ENCODE assay signal across 8 mouse cellular contexts in genomic region chr7:130319799-130320556, GRCm38 (mm10).
DNase-seq lines count a peak whose midpoint lies in the region; ATAC-seq lines count a peak whose summit lies in the region.

No protein-coding gene starts in this region.

- peak; percentile 94 for ATAC-seq in hindbrain, embryonic 16.5 days
- 0 out of 2 replicates have a peak, but pooled peaks have one; percentile 49 for ATAC-seq in limb, embryonic 15.5 days (ENCODE audit: insufficient number of reproducible peaks, low FRiP score, low TSS enrichment, low read depth)

- H3K27ac ChIP-seq in hindbrain, embryonic 16.5 days (ENCODE audit: low read depth, low read length) = peak overlapping the region; percentile 62
- peak overlapping the region; percentile 76 for H3K27ac ChIP-seq in limb, embryonic 15.5 days

- intact Hi-C loops in gastrocnemius, postnatal 14 days (cut with DNase I; ENCODE audit: low total_unique reads) = no loop called here

- 32% methylated on average over 8 of the region's 8 CpGs for WGBS in hindbrain, embryonic 16.5 days
- WGBS in limb, embryonic 15.5 days = 36% methylated on average over 8 of the region's 8 CpGs

- no peaks in the 10 kb centered on the region for H3K9me3 ChIP-seq in hindbrain, embryonic 16.5 days (ENCODE audit: control insufficient read depth, low read length)
- H3K9me3 ChIP-seq in limb, embryonic 15.5 days = no peaks in the 10 kb centered on the region

- no peaks in the 10 kb centered on the region for H3K27me3 ChIP-seq in hindbrain, embryonic 16.5 days (replicated peaks; ENCODE audit: control insufficient read depth, insufficient read depth, low read length)
- no peaks in the 10 kb centered on the region for H3K27me3 ChIP-seq in limb, embryonic 15.5 days

- peak; percentile 57 for DNase-seq in embryo, embryonic 11 days
- no peak for DNase-seq in embryo, embryonic 9.5 days (ENCODE audit: extremely low spot score)
- peak; percentile 74 for DNase-seq in cerebellum, postnatal 36 days
- peak; percentile 65 for DNase-seq in gastrocnemius, postnatal 14 days
- DNase-seq in ovary, adult 18-20 months (ENCODE audit: low spot score) = peak; percentile 24
- peak; percentile 68 to 76 for DNase-seq in urinary bladder, postnatal 4 days (ENCODE audit: low spot score in 2 of 2)

- no peak overlapping the region for H3K4me2 ChIP-seq in hindbrain, embryonic 16.5 days (ENCODE audit: low read length)
- H3K4me2 ChIP-seq in limb, embryonic 15.5 days = no peak overlapping the region

- no peaks in the 10 kb centered on the region for H3K36me3 ChIP-seq in hindbrain, embryonic 16.5 days (ENCODE audit: control insufficient read depth, insufficient read depth, low read length)
- no peaks in the 10 kb centered on the region for H3K36me3 ChIP-seq in limb, embryonic 15.5 days

- H3K4me1 ChIP-seq in hindbrain, embryonic 16.5 days (ENCODE audit: control insufficient read depth, insufficient read depth, low read depth, low read length) = peaks cover 8% of the 10 kb centered on the region
- peaks cover 19% of the 10 kb centered on the region for H3K4me1 ChIP-seq in limb, embryonic 15.5 days

- 0 out of 2 replicates have a peak overlapping the region, but pooled peaks have one; percentile 11 for H3K9ac ChIP-seq in hindbrain, embryonic 16.5 days (ENCODE audit: low read depth, low read length)
- H3K9ac ChIP-seq in limb, embryonic 15.5 days = no peak overlapping the region

- H3K4me3 ChIP-seq in hindbrain, embryonic 16.5 days (ENCODE audit: low read length) = no peak overlapping the region
- no peak overlapping the region for H3K4me3 ChIP-seq in limb, embryonic 15.5 days
